Mouse (Mus musculus) liver, postnatal 0 days (tissue): ENCODE data around the gene Cyp1a1.

Experiments
- CTCF ChIP-seq: sonication (generic); IDR thresholded peaks from 2 replicates; pipeline ENCODE4 v1.5.1; 2016; ENCODE audit warnings: antibody characterized with exemption, low read depth
- EP300 ChIP-seq: IDR thresholded peaks from 2 replicates; pipeline ENCODE4 v1.6.1; 2016; ENCODE audit warnings: antibody characterized with exemption, low read depth, mild to moderate bottlenecking

DNA sequence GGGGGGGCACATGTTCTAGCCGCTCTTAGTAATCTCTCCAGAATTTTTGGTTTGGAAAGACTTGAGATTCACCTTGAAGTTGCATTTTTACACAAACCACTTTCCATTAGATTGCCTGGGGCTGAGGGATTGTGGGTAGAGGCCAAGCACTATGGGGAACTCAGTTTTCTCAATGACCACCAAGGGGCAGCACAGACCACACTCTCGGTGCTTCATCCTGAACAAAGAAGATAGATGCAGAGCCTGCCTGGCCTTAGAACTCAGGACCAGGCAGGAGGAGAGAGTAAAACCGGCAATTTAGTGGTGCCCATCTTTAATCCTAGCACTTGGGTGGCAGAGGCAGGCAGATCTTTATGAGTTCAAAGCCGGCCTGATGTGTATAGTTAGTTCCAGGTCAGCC is 28.0 kb upstream of the Cyp1a1 start:
- TF ChIP-seq CTCF (peak; percentile 92), EP300 (no peak)
